Mouse (Mus musculus): ENCODE results near the gene Prkcb. TPM values are rescaled to one million over a fixed set of nuclear protein-coding genes. Genes with fewer than 3 reads are reported as not detected.

The Prkcb gene
- polyA plus RNA-seq, 1 experiment from 2014 or later = 4.6 TPM

GRCm38 (mm10) chr7:122472223-122472622 is 183.7 kb downstream of the Prkcb start:
- peaks cover 7% of the 10 kb centered on the region for H3K27me3 ChIP-seq (ENCODE audit: poor library complexity, severe bottlenecking)
- no peak for DNase-seq (ENCODE audit: extremely low spot score, low spot score)
- H3K27ac ChIP-seq = no peak overlapping the region
- peaks cover 8% of the 10 kb centered on the region; the same call in 1 of the 2 replicates for H3K9me3 ChIP-seq
- H3K4me1 ChIP-seq = peaks cover 7% of the 10 kb centered on the region
- no peaks in the 10 kb centered on the region for H3K36me3 ChIP-seq (replicated peaks)
- no peak overlapping the region for H3K4me3 ChIP-seq
- 75% methylated on average over 5 of the region's 5 CpGs for WGBS

GRCm38 (mm10) chr7:122475038-122475437 is 186.5 kb downstream of the Prkcb start:
- H3K36me3 ChIP-seq (replicated peaks) = no peaks in the 10 kb centered on the region
- H3K27me3 ChIP-seq (ENCODE audit: poor library complexity, severe bottlenecking) = peaks cover 9% of the 10 kb centered on the region
- no peak overlapping the region for H3K4me3 ChIP-seq
- no peak for DNase-seq (ENCODE audit: extremely low spot score, low spot score)
- H3K4me1 ChIP-seq = peaks cover 27% of the 10 kb centered on the region
- H3K9me3 ChIP-seq = peaks cover 8% of the 10 kb centered on the region; the same call in 1 of the 2 replicates
- no peak overlapping the region for H3K27ac ChIP-seq

- Histone ChIP-seq H3K36me3 (replicated peaks) (no peaks in the 10 kb centered on the region), H3K27me3 (ENCODE audit: poor library complexity, severe bottlenecking) (peaks cover 9% of the 10 kb centered on the region), H3K9me3 (peaks cover 8% of the 10 kb centered on the region; the same call in 1 of the 2 replicates), H3K4me1 (peaks cover 27% of the 10 kb centered on the region), H3K27ac (no peak overlapping the region), H3K4me3 (no peak overlapping the region)
- DNase-seq (ENCODE audit: extremely low spot score, low spot score) = no peak
- 86% methylated on average over 6 of the region's 6 CpGs for WGBS
These were observed 188.1 kb downstream of the Prkcb start for GRCm38 (mm10) chr7:122476697-122477096.

- no peaks in the 10 kb centered on the region for H3K36me3 ChIP-seq (replicated peaks)
- H3K4me1 ChIP-seq = peaks cover 27% of the 10 kb centered on the region
- H3K4me3 ChIP-seq = no peak overlapping the region
- peaks cover 8% of the 10 kb centered on the region; the same call in 1 of the 2 replicates for H3K9me3 ChIP-seq
- 0 out of 2 replicates have a peak overlapping the region, but pooled peaks have one; percentile 12 for H3K27ac ChIP-seq
- 60% methylated on average over 7 of the region's 7 CpGs for WGBS
- H3K27me3 ChIP-seq (ENCODE audit: poor library complexity, severe bottlenecking) = peaks cover 9% of the 10 kb centered on the region
- no peak for DNase-seq (ENCODE audit: extremely low spot score, low spot score)
These were observed 188.6 kb downstream of the Prkcb start for GRCm38 (mm10) chr7:122477118-122477517.

- DNase-seq (ENCODE audit: extremely low spot score, low spot score) = peak; percentile 31
These were observed 189.3 kb downstream of the Prkcb start for GRCm38 (mm10) chr7:122477566-122478564.

GRCm38 (mm10) chr7:122483949-122484348 is 195.4 kb downstream of the Prkcb start:
- DNase-seq (ENCODE audit: extremely low spot score, low spot score) = no peak
- WGBS = 89% methylated on average over 8 of the region's 8 CpGs
- Histone ChIP-seq H3K27ac (no peak overlapping the region), H3K27me3 (ENCODE audit: poor library complexity, severe bottlenecking) (no peaks in the 10 kb centered on the region), H3K4me3 (no peak overlapping the region), H3K36me3 (replicated peaks) (no peaks in the 10 kb centered on the region), H3K9me3 (no peaks in the 10 kb centered on the region), H3K4me1 (peaks cover 13% of the 10 kb centered on the region)

More at GRCm38 (mm10) chr7:122477566-122478564, 189.3 kb downstream of the Prkcb start:
- WGBS = 15% methylated on average over 21 of the region's 21 CpGs
- Histone ChIP-seq H3K36me3 (replicated peaks) (no peaks in the 10 kb centered on the region), H3K27ac (peak overlapping the region; percentile 75), H3K9me3 (peaks cover 8% of the 10 kb centered on the region; the same call in 1 of the 2 replicates), H3K4me1 (peaks cover 27% of the 10 kb centered on the region), H3K27me3 (ENCODE audit: poor library complexity, severe bottlenecking) (peaks cover 9% of the 10 kb centered on the region), H3K4me3 (peak overlapping the region; percentile 20)

- H3K4me3 ChIP-seq = no peak overlapping the region
- no peaks in the 10 kb centered on the region for H3K9me3 ChIP-seq
- no peak for DNase-seq (ENCODE audit: extremely low spot score, low spot score)
- H3K36me3 ChIP-seq (replicated peaks) = no peaks in the 10 kb centered on the region
- peaks cover 14% of the 10 kb centered on the region for H3K4me1 ChIP-seq
- H3K27me3 ChIP-seq (ENCODE audit: poor library complexity, severe bottlenecking) = no peaks in the 10 kb centered on the region
- peak overlapping the region; percentile 30; the same call in 1 of the 2 replicates for H3K27ac ChIP-seq
- 58% methylated on average over 11 of the region's 11 CpGs for WGBS
These were observed 199.5 kb downstream of the Prkcb start for GRCm38 (mm10) chr7:122487929-122488571.

- WGBS = 93% methylated on average over 8 of the region's 8 CpGs
- Histone ChIP-seq H3K4me3 (no peak overlapping the region), H3K27ac (no peak overlapping the region), H3K27me3 (ENCODE audit: poor library complexity, severe bottlenecking) (no peaks in the 10 kb centered on the region), H3K36me3 (replicated peaks) (no peaks in the 10 kb centered on the region), H3K4me1 (peaks cover 14% of the 10 kb centered on the region), H3K9me3 (no peaks in the 10 kb centered on the region)
- DNase-seq (ENCODE audit: extremely low spot score, low spot score) = no peak
These were observed 203.5 kb downstream of the Prkcb start for GRCm38 (mm10) chr7:122492041-122492440.

- Histone ChIP-seq H3K27ac (no peak overlapping the region), H3K4me3 (no peak overlapping the region), H3K36me3 (replicated peaks) (no peaks in the 10 kb centered on the region), H3K27me3 (ENCODE audit: poor library complexity, severe bottlenecking) (no peaks in the 10 kb centered on the region), H3K4me1 (peaks cover 8% of the 10 kb centered on the region), H3K9me3 (no peaks in the 10 kb centered on the region)
- no peak for DNase-seq (ENCODE audit: extremely low spot score, low spot score)
- WGBS = 90% methylated on average over 9 of the region's 9 CpGs
These were observed 204.4 kb downstream of the Prkcb start for GRCm38 (mm10) chr7:122492936-122493335.

GRCm38 (mm10) chr7:122494088-122494487 is 205.5 kb downstream of the Prkcb start:
- peak; percentile 33 for DNase-seq (ENCODE audit: extremely low spot score, low spot score)
- peaks cover 2% of the 10 kb centered on the region; the same call in 1 of the 2 replicates for H3K4me1 ChIP-seq
- H3K9me3 ChIP-seq = no peaks in the 10 kb centered on the region
- H3K27me3 ChIP-seq (ENCODE audit: poor library complexity, severe bottlenecking) = no peaks in the 10 kb centered on the region
- no peaks in the 10 kb centered on the region for H3K36me3 ChIP-seq (replicated peaks)
- 23% methylated on average over 3 of the region's 3 CpGs for WGBS
- H3K27ac ChIP-seq = no peak overlapping the region
- no peak overlapping the region for H3K4me3 ChIP-seq

GRCm38 (mm10) chr7:122497516-122497915 is 209.0 kb downstream of the Prkcb start:
- Histone ChIP-seq H3K4me1 (no peaks in the 10 kb centered on the region), H3K4me3 (no peak overlapping the region), H3K27me3 (ENCODE audit: poor library complexity, severe bottlenecking) (no peaks in the 10 kb centered on the region), H3K36me3 (replicated peaks) (no peaks in the 10 kb centered on the region), H3K27ac (no peak overlapping the region), H3K9me3 (no peaks in the 10 kb centered on the region)
- WGBS = 85% methylated on average over 8 of the region's 8 CpGs
- DNase-seq (ENCODE audit: extremely low spot score, low spot score) = no peak

- no peaks in the 10 kb centered on the region for H3K4me1 ChIP-seq
- H3K27ac ChIP-seq = no peak overlapping the region
- WGBS = 51% methylated on average over 5 of the region's 5 CpGs
- no peak for DNase-seq (ENCODE audit: extremely low spot score, low spot score)
- no peaks in the 10 kb centered on the region for H3K36me3 ChIP-seq (replicated peaks)
- H3K27me3 ChIP-seq (ENCODE audit: poor library complexity, severe bottlenecking) = no peaks in the 10 kb centered on the region
- H3K4me3 ChIP-seq = no peak overlapping the region
- H3K9me3 ChIP-seq = no peaks in the 10 kb centered on the region
These were observed 209.9 kb downstream of the Prkcb start for GRCm38 (mm10) chr7:122498461-122498860.

All from forebrain, embryonic 10.5 days (tissue).